Mouse (Mus musculus): ENCODE measurements around the gene Tmem132d.
A peak's percentile ranks its signal among the peaks of the same experiment; 100 is the strongest.

Gene Tmem132d

GRCm38 (mm10) chr5:128432916-128433315 lies at the start of gene Tmem132d:
Tmem132d (minus strand) TSS chr5:128433077.
- DNase-seq (ENCODE audit: low spot score in 2 of 2): no peak

- DNase-seq (ENCODE audit: low spot score in 2 of 2): no peak
Observed at GRCm38 (mm10) chr5:128480816-128481215, 47.9 kb upstream of the Tmem132d start.

- no peak for DNase-seq (ENCODE audit: low spot score in 2 of 2)
Observed at GRCm38 (mm10) chr5:128475372-128475771, 42.5 kb upstream of the Tmem132d start.

- no peak for DNase-seq (ENCODE audit: low spot score in 2 of 2)
Observed at GRCm38 (mm10) chr5:128469812-128470211, 36.9 kb upstream of the Tmem132d start.

GRCm38 (mm10) chr5:128464514-128464913 lies 31.6 kb upstream of the Tmem132d start:
- DNase-seq (ENCODE audit: low spot score in 2 of 2): no peak

- DNase-seq (ENCODE audit: low spot score in 2 of 2): no peak
Observed at GRCm38 (mm10) chr5:128460605-128461004, 27.7 kb upstream of the Tmem132d start.

- DNase-seq (ENCODE audit: low spot score in 2 of 2): no peak
Observed at GRCm38 (mm10) chr5:128455732-128456131, 22.9 kb upstream of the Tmem132d start.

- no peak for DNase-seq (ENCODE audit: low spot score in 2 of 2)
Observed at GRCm38 (mm10) chr5:128452196-128452595, 19.3 kb upstream of the Tmem132d start.

GRCm38 (mm10) chr5:128450808-128451207 lies 17.9 kb upstream of the Tmem132d start:
- no peak for DNase-seq (ENCODE audit: low spot score in 2 of 2)

GRCm38 (mm10) chr5:128444876-128445275 lies 12.0 kb upstream of the Tmem132d start:
- DNase-seq (ENCODE audit: low spot score in 2 of 2): no peak

GRCm38 (mm10) chr5:128443848-128444247 lies 11.0 kb upstream of the Tmem132d start:
- DNase-seq (ENCODE audit: low spot score in 2 of 2): no peak

- DNase-seq (ENCODE audit: low spot score in 2 of 2): no peak
Observed at GRCm38 (mm10) chr5:128441121-128441520, 8.2 kb upstream of the Tmem132d start.

- DNase-seq (ENCODE audit: low spot score in 2 of 2): peak; percentile 41 to 44
Observed at GRCm38 (mm10) chr5:128439828-128440227, 7.0 kb upstream of the Tmem132d start.

GRCm38 (mm10) chr5:128438078-128438477 lies 5.2 kb upstream of the Tmem132d start:
- no peak for DNase-seq (ENCODE audit: low spot score in 2 of 2)

- no peak for DNase-seq (ENCODE audit: low spot score in 2 of 2)
Observed at GRCm38 (mm10) chr5:128436909-128437308, 4.0 kb upstream of the Tmem132d start.

- DNase-seq (ENCODE audit: low spot score in 2 of 2): no peak
Observed at GRCm38 (mm10) chr5:128435683-128436082, 2.8 kb upstream of the Tmem132d start.

GRCm38 (mm10) chr5:128433786-128434185 lies 909 bp upstream of the Tmem132d start:
- DNase-seq (ENCODE audit: low spot score in 2 of 2): no peak

- no peak for DNase-seq (ENCODE audit: low spot score in 2 of 2)
Observed at GRCm38 (mm10) chr5:128432422-128432821, 455 bp downstream of the Tmem132d start.

- DNase-seq (ENCODE audit: low spot score in 2 of 2): no peak
Observed at GRCm38 (mm10) chr5:128424636-128425035, 8.2 kb downstream of the Tmem132d start.

GRCm38 (mm10) chr5:128424213-128424612 lies 8.7 kb downstream of the Tmem132d start:
- no peak for DNase-seq (ENCODE audit: low spot score in 2 of 2)

GRCm38 (mm10) chr5:128422090-128422489 lies 10.8 kb downstream of the Tmem132d start:
- no peak for DNase-seq (ENCODE audit: low spot score in 2 of 2)

- DNase-seq (ENCODE audit: low spot score in 2 of 2): no peak
Observed at GRCm38 (mm10) chr5:128418149-128418710, 14.6 kb downstream of the Tmem132d start.

GRCm38 (mm10) chr5:128414056-128414455 lies 18.8 kb downstream of the Tmem132d start:
- no peak for DNase-seq (ENCODE audit: low spot score in 2 of 2)

- no peak for DNase-seq (ENCODE audit: low spot score in 2 of 2)
Observed at GRCm38 (mm10) chr5:128412306-128412705, 20.6 kb downstream of the Tmem132d start.
